Mouse (Mus musculus): ENCODE measurements around the gene Galns.
A peak's percentile ranks its signal among the peaks of the same experiment; 100 is the strongest.

The Galns gene

DNA sequence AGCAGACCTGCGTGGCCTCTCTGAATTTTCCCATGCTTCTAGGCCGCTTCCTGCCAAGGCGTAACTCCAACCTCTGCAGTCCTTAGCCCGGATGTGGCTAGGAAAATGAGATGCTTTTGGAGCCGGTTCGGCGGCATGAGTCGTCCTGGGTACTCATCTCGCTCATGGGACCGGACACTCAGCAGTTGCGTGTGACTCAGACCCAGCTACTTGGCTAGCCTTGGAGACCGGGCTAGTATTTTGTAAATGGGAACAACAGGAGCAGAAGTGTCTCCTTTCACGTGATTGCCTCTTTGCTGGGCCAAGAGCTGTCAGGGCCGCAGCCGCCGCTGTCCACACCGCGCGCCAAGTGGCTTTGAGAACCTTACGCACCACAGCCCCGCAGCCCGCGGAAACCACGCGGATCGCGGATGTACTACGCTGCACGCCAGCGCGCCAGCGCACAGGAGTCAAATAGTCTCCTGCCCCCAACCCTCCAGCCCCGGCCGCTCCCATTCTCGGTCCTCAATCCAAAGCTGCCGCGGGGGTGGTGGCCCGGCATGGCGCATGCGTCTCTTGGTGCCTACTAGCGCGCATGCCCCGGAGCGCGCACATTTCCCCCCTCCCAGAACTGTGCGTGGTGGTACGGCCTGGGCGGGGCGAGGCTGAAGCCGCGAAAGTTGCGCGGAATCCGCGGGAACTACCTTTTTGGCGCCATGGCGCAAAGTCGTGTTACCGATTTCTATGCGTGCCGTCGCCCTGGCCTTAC lies 43.7 kb downstream of the Galns start, which contains the start of gene Cdt1:
Gene Cdt1 (plus strand): TSS at position 655 of the 748 bp plus-strand sequence.
- DNase-seq (ENCODE audit: low spot score) = peak; percentile 95

DNA sequence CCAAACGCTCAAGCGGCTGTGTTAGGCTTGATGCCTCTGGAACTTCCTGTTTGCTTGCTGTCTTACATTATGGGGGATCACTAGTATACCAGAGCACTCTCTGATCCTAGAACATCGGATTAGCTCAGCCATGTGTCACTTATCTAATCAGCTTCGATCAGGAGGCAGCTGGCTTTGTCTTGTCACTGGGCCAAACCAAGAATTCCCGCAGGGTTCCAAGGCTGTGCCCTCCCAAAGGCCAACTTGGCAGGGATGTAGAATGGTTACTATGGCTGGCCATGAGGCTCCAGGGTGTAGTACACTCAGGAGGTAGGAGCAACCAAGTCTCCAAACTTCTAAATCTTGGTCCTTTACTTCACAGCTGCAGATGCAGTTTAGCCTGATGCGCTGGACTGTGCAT lies 44.5 kb downstream of the Galns start:
- no peak for DNase-seq (ENCODE audit: low spot score)

DNA sequence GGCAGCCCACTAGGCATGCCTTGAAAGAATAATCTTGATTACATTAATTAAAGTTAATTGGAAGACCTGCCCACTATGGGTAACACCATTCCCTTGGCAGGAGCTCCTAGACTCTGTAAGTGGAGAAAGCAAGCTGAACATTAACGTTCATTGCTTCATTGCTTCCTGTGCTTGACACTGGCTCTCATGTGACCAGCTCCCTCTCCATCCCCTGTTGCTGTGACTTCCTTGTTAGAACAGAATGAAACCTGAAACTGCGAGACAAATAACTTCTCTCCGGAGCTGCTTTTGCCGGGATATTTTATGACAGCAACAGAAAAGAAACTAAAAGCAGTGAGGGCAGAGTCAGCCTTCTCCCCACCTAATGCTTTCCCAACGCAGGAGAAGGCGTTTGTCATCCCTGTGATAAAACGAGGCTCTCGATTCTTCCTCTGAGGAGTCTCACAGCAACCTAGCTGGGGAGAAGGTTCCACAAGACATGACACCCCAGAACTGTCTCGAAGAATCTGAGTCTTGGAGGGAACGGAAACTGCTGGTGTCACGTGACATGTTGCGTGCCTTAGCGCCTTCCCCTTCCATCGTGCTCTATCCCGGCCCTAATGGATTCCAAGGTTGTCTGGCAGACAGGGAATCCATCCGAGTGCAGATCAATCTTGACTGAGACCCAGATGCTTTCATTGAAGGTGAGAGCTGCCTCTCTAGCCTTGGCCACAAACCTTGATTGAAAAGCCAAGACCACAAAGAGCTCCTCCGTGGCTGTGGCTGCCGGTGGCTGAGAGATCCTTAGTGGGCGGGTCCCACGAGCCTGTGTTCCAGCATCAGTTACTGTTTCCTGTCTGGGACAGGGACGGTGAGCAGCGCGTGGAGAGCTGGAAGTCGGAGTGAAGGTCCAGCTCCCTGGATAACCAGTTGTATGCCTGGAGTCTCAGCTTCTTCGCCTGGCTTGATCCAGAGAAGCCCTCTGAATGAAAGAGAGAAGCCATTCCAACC lies 46.6 kb downstream of the Galns start:
- DNase-seq (ENCODE audit: low spot score) = no peak

DNA sequence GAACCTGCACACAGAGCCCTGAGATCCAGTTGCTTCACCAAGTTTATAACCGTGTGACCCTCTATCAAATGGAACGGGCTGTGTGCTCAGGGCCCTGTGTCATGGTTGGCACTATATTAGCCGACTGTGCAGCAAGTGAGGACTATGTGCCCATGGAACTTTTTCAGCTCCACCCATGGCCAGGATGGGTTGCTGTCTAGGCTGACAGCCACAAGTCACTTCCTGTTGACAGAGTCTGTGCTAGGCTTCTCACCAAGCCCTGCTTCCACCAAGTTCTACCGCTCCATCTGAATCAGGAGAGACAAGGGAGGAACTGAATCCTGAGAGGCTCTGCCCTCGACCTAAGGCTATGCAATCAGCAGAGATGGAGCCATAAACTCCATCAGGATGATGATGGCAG lies 50.1 kb downstream of the Galns start:
- no peak for DNase-seq (ENCODE audit: low spot score)

DNA sequence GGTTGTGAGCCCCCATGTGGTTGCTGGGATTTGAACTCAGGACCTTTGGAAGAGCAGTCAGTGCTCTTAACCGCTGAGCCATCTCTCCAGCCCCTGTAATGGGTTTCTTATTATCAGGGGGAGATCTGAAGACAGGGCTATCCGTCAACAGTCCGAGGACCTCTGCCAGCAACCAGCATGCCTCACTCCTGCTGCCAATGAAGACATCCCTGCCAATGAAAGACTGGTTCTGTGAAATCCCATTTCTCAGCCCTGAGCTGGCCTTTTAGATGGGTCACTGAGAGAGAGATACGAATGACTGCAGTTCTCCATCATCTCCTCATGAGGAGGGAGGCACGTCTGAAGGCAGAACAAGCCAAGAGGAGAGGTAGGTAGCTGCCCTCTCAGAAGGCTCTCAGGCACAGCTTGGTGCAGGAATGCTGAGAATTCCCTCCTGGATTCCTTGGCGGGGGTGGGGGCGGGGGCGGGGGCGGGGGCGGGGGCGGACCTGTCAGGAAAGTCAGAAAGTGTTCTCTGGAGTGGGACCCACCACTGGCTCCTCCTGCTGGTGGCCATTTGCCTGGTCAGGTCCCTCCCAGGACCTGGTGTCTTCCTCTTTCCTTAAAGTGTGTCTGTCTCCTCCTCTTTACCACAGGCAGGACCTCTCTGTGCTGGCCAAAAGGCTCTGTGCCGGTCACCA lies 52.5 kb downstream of the Galns start:
- DNase-seq (ENCODE audit: low spot score) = no peak

DNA sequence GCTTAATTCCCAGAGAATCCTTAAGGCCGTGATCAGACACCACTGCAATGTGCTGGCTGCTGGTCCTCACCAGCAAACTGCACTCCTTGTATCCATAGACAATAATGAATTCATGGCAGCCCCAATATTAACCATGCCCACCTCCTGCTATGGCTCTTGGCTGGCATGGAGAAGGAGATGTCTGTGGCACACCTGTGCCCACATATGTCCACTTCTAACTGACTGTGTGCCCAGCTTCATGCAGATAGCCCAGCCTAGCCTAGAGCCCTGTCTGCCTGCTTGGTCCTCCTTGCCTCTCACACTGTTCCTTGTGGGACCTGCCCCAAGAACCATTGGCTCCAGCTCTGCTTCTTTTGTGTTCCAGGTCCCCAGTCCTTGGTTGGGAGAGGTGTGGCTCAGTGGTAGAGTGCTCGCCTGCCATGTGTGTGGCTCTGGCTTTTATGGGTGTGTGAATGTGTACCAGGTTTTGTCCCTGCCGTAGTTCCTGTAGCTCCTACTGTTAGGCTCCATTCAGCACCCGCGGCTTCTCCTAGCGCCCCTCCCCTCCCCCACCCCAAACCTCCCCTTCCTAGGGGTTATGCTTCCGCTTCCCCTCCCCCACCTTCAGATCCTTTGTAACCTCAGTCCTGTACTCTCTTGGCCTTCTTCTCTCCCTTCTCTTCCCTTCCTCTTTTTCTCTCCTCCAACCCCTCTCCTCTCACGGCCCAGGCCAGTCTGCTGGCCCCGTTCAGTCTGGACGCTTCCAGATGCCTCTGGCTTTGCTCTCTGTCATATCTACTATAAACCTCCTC lies 53.8 kb downstream of the Galns start:
- no peak for DNase-seq (ENCODE audit: low spot score)

DNA sequence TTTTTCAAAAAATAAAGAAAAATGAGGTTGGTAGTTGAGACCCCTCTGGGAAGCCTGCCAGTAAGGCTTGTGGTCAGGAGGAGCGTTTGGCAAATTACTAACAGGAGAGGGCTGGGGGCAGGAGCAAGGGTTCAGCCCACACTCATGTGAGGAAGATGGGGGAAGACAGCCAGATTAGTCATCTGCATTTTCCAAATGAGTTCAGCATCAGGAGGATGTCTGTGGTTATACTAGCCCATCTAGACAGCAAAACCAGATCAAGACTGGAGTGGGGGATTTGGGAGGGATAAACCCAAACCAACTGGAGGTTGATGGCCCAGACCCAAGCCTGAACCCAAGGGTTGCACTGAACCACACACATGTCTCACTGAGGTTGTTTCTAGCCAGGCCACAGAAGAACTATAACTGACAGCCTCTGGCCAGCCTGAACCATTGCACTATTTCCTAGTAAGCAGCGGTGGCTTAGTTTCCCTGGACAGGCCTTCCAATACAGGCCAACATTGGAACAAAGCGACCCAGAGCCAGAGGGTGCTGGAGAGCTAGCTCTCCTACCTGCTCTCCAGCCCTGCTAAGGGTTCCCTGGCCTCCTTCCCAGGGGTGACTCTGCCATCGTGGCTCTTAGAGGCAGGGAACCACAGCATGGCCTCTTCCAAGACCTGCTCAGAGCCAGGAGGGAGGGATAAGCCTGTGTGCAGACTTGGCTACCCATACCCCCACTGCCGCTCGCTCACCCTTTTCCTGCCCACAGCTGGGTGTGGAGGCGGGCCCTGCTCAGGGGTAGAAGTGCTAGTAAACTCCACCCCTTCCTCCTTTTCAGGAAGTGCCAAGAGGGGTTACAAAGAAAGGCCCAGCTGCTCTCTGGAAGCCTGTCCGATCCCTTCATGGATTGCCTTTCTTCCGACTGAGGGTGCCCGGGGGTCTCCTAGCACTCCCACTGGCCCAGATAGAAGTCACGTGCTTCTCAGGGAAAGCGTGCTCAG lies 54.9 kb downstream of the Galns start:
- DNase-seq (ENCODE audit: low spot score) = peak; percentile 43

DNA sequence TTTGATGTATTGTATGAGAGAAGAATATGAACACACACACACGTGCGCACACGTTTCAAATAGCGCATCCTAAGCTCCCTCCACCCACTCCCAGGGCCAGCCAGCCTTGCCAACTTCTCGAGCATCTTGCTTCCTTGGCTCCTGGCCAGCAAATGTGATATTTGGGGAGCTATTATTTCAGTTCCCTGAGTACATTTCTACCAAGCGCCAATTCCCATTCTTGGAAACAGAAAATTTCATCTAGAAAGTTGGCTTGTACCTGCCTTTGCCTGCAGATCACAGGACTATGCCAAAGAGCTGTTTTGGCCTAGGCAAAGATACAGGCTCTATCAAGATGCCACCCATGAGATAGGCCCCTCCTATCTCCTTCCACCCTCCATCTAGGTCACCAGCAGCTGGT lies 56.5 kb downstream of the Galns start:
- no peak for DNase-seq (ENCODE audit: low spot score)

DNA sequence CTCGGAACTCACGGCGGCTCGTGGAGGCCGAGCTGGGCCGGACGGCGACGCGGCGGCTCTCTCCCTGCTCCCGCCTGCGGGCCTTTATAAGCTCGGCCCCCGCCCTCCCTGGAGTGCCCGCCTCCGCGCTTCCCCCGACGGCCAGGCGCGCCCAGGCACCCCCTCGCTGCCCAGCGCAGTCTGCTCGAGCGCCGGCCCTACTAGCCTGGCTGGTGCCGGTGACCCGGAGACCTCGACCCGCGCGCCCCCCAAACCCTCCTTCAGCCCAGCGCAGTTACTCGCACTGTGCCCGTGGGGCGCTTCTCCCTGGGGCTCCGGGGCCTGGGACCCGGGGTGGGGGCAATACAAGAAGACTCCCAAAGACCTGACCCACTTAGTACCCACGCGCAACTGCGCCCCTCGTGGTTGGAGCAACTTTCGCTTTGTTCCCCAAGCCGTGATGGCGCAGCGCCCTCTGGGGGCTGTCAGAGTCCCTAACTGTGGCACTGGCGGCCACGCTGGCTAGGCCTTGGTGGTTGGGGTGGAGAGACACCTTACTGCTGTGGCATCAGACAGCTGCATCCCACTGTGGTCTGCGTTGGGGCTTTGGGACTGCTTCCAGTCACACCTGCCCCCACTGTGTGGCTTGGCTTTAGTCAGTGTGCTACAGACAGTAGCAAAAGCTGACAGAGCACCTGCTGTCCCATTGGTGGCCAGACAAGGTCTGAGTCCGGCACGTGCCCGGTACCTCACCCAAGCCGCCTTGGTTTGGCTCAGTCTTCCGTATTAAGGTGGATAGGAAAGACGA lies 59.8 kb downstream of the Galns start, which contains the start of gene Piezo1:
Gene Piezo1 (minus strand): TSS at position 65 of the 787 bp plus-strand sequence.
- peak; percentile 95 for DNase-seq (ENCODE audit: low spot score)

DNA sequence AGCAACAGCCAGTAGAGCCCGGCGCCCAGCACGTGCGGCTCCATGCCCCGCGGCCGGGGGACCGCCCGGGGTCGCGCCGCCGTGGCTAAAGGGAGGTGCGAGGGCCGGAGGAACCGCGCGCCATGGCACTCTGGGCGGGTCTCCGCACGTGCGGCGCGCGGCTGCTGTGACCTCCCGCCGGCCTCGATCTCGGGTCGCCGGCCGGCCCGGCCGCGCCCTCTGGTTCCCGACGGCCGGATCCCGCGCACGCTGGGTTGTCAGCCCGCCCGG lies 60.3 kb downstream of the Galns start:
- DNase-seq (ENCODE audit: low spot score) = no peak

DNA sequence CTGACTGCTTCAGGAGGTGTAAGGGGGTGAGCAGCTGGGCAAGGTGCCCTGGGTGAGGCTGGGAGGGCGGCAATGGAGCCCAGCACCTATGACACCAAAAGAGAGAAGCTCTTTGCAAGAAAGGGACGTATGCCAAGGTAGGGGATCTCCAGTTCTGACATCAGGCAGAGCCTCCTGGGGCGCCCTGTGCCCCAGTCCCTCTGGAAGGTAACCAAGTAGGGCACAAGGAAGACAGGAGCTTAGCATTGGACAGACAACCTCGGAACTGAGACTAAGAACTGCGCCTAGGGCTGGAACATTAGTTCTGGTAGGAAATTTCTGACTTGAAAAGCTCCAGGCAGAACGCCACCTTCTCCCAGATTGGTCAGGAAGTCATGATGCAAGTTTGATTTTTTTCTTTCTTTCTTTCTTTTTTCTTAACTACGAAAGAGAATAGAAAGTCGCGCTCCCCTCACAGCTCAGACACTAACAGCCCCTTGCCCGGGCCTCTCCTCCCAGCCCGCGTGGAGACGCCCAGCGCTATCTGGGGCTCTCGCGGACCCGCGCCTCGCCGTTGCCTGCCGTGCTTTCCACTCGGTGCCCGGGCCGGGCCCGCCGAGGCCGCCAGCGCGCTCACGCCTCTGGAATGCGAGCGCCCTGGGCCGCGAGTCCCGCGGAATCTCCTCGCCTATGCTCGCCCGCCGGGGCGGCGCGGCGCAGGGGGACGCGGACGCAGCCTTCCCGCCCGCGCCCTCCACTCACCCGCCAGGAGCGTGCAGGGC lies 60.8 kb downstream of the Galns start:
- peak; percentile 69 for DNase-seq (ENCODE audit: low spot score)

DNA sequence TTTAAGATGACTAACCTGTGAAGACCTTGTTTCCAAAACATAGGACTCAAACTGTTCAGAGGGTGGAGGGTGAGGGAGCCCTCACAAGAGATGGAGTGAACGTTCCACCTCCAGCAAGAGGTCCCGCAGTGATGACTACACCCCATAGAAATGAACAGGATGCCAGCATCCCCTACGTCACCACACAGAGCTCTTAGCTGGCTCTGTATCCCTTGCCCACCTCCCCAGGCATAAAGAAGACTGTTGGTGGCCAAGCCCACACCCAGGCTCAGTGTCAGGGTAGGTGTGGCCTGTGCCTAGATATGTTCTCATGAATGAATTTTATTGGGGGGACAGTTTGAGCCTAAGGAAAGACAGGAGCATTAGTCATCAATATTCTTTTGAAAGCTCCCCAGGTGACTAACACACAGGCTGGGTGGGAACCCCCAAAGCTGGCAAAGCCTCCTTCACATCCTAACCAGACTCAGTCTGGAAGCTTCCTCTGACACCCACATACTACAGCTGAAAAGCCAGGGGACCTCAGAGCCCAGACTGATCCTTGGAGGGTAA lies 62.3 kb downstream of the Galns start:
- DNase-seq (ENCODE audit: low spot score) = no peak

DNA sequence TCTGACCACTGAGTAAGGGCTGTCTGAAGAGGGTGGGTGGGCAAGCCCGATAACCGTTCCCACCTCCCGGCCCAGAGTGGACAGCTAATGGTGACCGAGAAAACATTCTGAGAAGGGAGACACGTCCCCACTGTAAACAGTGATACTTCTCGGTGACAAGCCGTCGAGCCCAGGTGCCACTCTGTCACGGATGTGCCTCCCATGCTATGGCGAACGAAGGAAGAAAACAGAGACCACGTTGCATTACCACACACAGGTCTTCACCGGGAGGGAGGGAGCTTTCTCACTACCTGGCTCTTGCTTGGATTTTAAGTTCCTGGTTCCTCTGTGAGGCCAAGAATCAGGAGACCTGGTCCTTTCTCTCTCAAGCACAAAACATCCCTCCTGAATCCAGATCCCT lies 62.9 kb downstream of the Galns start:
- DNase-seq (ENCODE audit: low spot score) = no peak

DNA sequence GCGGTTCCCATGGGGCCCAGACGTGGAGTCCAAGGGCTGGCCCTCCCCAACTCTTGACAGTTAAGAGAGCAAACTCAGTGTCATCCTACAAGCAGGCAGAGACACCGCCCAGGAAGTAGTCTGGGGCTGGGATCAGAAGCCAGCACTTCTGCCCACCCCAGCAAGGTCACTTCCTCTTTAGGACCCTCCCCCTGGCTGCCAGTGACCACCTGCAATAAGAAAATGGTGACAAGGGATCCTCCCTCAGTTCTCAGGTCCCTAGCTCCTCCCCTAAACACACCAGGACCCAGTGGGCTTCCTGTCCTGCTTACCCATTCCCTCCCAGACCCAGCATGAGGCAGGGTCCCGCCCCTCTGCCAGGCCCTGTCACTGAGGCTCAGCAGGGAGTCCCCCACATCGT lies 63.4 kb downstream of the Galns start:
- DNase-seq (ENCODE audit: low spot score) = no peak

DNA sequence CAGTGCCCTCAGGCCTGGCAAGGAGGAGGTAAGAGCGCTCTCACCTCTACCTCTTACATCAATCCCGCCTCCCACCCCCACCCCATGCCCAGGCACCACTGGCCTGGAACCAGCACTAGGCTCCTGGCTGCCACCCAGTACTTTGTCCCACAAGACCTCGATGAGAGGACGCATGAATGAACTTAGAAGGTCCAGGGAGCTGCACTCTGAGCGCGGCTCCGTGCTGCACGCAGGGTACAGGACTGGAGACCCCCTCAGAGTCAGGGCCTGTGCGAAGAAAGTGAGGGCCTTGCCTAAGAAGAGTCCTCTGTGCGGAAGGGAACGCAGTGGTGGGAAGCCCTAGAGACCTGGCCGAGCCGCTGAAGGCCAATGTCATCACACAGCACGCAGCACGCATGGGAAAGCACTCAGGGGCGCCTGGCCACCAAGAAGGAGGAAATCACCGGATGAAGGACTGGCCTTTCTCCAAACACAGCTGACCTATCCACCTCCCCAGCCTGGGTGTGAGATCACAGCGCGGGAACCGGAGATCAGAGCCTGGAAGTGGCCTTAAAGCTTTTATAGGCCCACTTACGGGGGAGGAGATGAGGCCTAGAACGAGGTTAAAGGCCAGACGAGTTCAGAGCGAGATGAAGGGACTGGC lies 64.3 kb downstream of the Galns start:
- no peak for DNase-seq (ENCODE audit: low spot score)

DNA sequence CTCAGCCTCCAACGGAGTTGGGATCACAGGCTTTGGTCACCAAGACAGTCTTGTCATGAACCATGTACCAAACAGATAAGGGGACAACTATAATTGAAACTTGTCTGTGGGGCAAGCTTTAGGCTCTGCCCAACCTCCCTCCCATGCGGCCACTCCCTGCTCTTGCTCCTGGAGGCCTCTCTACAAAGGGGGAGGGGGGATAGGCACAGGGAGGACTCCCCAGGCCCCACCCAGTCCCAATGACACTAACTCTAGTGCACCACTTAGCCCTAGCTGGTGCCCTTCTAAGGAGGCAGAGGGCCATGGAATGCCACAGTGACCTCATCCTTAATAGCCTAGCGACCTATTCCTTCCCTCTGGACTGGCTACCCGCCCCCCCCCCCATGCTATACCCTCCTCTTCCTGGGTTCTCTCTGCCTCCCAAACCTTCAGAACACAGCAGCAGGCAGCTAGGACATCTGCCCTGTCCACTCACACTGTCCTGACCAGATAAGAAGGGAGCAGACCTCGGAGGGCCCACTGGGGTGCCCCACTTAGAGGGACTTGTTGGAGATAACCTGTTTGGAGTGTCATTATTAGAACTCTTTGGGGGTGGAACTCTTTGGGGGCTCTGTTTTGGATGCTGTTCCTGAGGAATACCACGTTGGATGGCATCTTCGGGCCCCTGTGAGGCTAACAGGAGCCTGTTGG lies 65.1 kb downstream of the Galns start:
- no peak for DNase-seq (ENCODE audit: low spot score)

DNA sequence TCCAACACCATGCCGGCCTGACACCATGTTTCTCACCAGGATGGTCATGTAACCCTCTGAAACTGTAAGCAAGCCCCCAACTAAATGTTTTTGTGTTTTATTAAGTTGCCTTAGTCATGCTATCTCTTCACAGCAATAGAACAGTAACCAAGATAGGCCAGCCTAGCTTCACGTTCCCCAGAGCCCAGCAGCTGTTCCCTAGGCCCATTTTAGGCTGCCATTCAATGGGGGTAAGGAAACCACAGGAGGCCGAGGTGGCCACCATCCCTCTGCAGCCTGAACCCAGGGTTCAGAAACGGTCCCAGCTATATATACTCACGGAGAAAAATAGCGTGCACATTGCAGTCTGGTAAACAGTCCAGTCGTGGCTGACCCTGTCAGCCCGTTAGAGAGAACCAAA lies 67.1 kb downstream of the Galns start:
- DNase-seq (ENCODE audit: low spot score) = no peak
